Mouse (Mus musculus) mature B cell (primary cell): ENCODE measurements at regions not wholly inside any gene's neighbourhood (a gene's known extent, or its start where the extent isn't known, plus 50 kb on each side); places are given as distances from the start of the nearest gene placed in this dataset.

Experiments
- in situ Hi-C: fragments of 300-500 bp; cut with MboI; formaldehyde crosslinking; loops from 2 replicates; pipeline ENCODE4 v1.14.3; 2019

- in situ Hi-C loops: no loop called here
Measured at GRCm38 (mm10) chr11:56442381-56442780, 401.6 kb upstream of the Nmur2 start.

- in situ Hi-C loops: no loop called here
Measured at GRCm38 (mm10) chr11:56441071-56441470, 400.3 kb upstream of the Nmur2 start.

GRCm38 (mm10) chr11:56431089-56431488, 390.3 kb upstream of the Nmur2 start:
- in situ Hi-C loops: no loop called here

GRCm38 (mm10) chr11:56384761-56385160, 344.0 kb upstream of the Nmur2 start:
- in situ Hi-C loops: no loop called here

- in situ Hi-C loops: no loop called here
Measured at GRCm38 (mm10) chr11:56377535-56377934, 336.7 kb upstream of the Nmur2 start.

- in situ Hi-C loops: no loop called here
Measured at GRCm38 (mm10) chr11:56374329-56374728, 333.5 kb upstream of the Nmur2 start.

- in situ Hi-C loops: no loop called here
Measured at GRCm38 (mm10) chr11:56373624-56374023, 332.8 kb upstream of the Nmur2 start.

GRCm38 (mm10) chr11:56357690-56358089, 316.9 kb upstream of the Nmur2 start:
- in situ Hi-C loops: no loop called here

- in situ Hi-C loops: no loop called here
Measured at GRCm38 (mm10) chr11:56351798-56352366, 311.1 kb upstream of the Nmur2 start.

- in situ Hi-C loops: no loop called here
Measured at GRCm38 (mm10) chr11:56351231-56351630, 310.4 kb upstream of the Nmur2 start.

GRCm38 (mm10) chr11:56349766-56350165, 309.0 kb upstream of the Nmur2 start:
- in situ Hi-C loops: no loop called here

GRCm38 (mm10) chr11:56348408-56348807, 307.6 kb upstream of the Nmur2 start:
- in situ Hi-C loops: no loop called here

GRCm38 (mm10) chr11:56343083-56343482, 302.3 kb upstream of the Nmur2 start:
- in situ Hi-C loops: no loop called here

GRCm38 (mm10) chr11:56341731-56342130, 300.9 kb upstream of the Nmur2 start:
- in situ Hi-C loops: no loop called here

- in situ Hi-C loops: no loop called here
Measured at GRCm38 (mm10) chr11:56341040-56341439, 300.2 kb upstream of the Nmur2 start.

GRCm38 (mm10) chr11:56338511-56338910, 297.7 kb upstream of the Nmur2 start:
- in situ Hi-C loops: no loop called here

- in situ Hi-C loops: no loop called here
Measured at GRCm38 (mm10) chr11:56335937-56336336, 295.1 kb upstream of the Nmur2 start.

GRCm38 (mm10) chr11:56320293-56320692, 279.5 kb upstream of the Nmur2 start:
- in situ Hi-C loops: no loop called here

GRCm38 (mm10) chr11:56315221-56315987, 274.6 kb upstream of the Nmur2 start:
- in situ Hi-C loops: no loop called here

- in situ Hi-C loops: no loop called here
Measured at GRCm38 (mm10) chr11:56309549-56309948, 268.7 kb upstream of the Nmur2 start.

GRCm38 (mm10) chr11:56308383-56309105, 267.7 kb upstream of the Nmur2 start:
- in situ Hi-C loops: no loop called here

GRCm38 (mm10) chr11:56307051-56307450, 266.2 kb upstream of the Nmur2 start:
- in situ Hi-C loops: no loop called here
